Mouse (Mus musculus) right cerebral cortex, postnatal 36 days (tissue): ENCODE results near the gene Trpm8.

Experiments used
- DNase-seq, 2 experiments: peaks; one replicate each; pipeline ENCODE4 v3.0.0; 2022; ENCODE audit warnings: low spot score in 2 of 2, mixed read lengths in 1 of 2

Trpm8 gene

DNA sequence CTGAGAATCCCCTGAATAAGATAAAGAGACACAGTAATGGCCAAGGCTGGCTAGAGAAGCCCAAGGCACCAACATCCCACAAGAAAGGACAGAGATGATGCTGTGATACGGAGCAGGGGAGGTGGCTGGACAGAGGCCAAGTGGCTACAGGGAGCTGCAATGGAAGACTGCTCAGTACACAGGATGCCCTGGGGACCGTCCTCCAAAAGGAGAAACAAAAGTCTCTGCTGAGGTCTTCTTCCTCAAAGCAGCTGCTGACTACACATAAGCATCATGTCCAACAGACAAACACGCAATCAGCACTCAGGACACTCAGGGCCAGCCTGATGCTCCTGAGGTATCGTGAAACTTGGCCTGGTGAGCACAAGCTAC lies 12.6 kb upstream of the Trpm8 start:
- DNase-seq, result no peak

DNA sequence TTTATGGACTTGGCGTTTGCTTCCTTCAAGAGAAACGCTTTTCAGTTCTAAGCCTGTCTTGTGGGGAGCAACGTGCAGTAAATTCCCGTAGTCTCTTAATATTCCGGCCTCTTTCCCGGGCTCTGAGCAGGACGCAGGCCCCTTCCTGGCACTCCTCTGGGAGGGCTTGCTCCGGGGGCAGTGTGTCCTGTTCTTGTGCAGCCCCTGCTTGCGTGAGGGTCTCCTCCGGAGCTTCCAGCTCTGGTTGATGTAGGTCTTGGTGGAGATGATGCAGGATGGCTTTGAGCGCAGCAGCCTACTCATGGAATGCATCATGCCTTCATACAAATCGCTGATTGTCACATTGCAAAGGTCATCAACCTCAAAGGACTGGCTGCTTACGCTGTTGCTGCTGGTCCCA lies 11.3 kb upstream of the Trpm8 start:
- DNase-seq, result no peak

DNA sequence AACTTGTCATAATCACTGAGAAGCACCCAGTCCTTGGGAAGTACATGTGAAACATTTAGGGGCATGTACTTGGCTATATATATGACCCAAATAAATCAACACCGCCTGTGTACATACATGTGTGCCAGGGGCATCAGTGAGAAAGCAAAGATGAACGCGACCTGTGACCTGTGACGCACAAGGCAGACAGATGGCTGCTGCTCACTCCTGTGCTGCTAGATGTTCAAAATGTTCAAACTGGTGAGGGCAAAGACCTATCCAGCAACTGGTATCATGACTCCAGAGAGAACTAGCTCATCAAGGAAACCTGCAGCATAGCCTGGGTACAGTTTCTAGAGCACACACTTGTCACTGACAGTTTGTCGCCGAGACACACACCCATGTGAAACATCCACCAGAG lies 10.0 kb upstream of the Trpm8 start:
- DNase-seq, result no peak

DNA sequence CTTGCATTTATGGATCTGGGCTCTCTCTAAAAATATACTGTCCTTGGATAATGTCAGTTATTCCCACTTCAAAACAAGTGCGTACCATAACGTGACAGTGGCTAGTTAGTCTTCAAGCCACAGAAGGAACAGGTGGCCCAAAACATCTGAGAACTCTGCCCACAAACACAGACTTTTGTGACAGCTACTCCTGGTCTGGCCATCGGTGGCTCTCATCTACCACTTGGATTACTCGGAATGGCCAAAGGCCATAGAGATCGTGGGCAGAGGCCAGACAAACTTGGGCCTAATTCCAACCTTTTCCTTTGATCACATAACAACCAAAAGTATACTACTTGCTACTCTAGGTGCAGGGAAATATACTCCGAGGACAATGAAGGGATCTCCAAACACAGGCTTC lies 9.4 kb upstream of the Trpm8 start:
- no peak for DNase-seq

DNA sequence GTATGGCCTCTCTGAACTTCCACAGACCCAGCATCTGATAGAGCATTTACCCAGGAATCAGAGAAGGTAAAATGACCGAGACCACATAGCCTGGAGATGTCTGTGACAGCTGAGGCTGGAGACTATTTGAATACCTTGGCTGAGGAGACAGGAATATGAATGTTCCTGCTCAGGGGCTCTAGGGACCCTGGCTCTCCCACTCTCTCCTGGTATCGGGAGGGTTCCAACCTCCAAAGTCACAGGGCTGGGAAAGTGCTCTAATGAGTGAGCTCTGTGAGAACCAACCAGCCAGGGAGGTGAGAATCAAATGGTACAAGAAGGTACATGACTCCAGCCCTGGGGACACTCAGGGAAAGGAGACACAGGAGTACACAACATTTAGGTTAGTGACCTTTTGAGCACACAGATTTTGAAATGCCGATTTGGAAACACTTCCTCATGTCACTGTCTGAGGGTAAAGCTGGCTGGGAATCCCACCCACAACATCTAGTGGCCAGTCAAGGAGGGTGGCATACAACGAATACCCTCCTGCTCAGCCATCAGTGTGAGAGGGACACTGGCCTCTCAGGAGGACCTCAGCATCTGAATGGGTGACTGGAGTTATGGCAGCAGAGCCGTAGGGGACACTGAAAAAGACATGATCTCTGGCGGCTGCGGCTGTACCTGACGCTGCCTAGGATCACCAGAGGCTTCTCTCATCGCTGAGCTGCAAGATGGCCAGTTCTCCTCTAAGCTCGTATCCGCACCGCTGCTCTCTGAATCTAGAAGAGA lies 7.7 kb upstream of the Trpm8 start:
- no peak for DNase-seq

DNA sequence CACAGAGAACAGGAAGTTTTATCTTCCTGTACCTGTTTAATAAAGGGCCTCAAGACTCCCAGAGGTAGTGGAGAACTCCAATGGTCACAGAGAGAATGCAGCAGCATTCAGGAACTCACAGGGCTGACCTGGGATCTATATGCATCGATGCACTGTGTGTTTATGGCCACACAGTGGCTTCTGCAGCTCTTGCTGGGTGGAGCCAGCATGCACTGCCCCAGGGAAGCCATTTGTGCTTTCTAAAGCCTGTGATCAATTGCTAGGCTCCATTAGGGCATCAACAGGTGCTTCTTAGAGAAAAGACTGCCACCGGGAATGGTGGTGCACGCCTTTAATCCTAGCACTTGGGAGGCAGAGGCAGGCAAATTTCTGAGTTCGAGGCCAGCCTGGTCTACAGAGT lies 4.6 kb upstream of the Trpm8 start:
- no peak for DNase-seq

DNA sequence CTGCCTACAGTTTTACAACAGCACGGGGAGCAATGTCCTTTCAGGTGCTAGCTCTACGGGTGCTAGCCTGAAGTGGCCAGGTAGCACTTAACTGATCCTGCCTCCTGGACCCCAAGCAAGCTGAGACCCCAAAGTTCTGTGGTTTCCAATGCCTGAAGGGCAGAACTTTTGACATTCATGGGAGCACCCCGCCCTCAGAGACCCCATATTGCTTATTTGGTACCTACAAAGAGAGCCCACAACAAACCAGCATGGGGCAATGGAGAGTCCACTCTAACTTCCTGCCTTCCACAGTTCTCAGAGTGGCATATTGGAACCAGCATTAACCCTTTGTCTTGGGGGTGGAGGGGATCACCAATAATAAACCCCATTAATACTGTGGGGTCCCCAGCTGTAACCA lies 4.1 kb upstream of the Trpm8 start:
- no peak for DNase-seq

DNA sequence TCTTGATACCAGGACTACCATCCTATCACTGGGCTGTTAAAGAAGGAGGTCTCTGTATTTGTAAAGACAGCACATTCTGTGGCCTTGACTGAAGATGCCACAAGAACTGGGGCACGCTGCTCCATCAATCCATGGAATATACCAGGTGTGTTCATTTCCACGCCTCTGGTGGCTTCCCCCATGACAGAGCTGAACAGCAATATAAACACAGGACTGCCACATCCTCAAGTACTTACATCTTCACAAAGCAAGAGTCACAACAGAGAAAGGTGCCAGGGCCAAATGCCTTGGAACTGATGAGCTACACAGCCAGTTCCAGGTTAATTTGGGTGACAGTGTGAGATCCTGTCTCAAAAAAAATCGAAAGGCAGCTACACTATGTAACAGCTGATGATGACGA lies 3.6 kb upstream of the Trpm8 start:
- DNase-seq, result no peak

DNA sequence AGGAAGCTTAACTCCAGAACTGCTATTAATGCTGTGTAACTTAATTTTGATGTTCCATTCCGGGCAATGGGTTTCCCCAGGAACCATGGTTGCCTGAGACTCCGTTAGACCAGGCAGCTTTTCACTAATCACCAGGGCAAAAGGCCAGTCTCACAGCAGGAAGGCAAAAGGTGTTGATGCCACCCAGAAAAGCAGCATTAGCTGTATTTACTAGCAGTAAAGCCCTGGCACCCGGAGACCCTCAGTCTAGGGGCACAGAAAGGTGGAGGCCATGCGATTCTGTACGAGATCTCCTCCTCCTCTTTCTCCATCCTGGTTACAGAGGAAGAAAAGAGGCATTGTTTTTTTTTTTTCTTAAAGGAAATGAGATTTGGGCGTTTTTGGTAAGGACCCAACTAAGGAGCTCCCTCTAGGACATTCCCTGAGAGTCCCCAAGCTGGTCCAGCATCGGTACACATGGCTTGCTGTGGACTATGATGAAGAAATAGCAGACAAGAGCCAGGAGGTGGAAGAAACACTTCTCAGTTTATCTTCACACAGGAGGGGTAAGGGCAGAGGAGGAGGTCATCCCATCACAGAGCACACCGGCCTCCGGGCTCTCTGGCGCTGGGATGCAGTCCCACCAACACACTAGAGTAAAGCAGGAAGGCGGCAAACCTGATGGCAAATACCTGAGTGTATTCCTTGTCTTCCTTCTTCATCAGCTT lies 2.9 kb upstream of the Trpm8 start:
- no peak for DNase-seq

DNA sequence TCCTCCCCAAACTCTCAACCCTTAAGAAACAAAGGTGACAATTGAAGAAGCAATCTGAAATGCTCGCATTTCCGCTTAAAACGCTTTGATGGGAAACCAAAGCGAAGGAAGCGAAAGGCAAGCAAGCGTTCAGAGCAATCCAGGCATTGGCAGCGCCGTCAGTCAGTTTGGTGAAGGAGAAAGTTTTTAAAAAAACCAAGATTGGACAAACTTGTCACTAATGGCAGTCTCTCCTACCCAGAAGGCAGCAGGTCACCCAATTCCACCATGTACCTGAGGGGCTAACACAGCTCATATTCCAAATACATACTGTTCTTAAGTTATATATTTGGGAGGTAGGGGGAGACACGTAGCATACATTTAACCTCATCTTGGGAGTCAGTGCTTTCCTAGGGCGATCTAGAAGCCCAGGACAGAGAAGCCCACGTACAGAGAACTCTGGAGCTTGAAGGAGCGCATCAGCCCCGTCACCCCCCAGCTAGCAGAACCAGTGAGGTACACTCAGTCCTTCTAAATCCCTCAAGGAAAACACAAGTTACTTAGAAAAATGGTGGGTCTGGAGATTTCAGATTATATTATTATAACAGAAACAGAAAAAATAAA lies 2.3 kb upstream of the Trpm8 start:
- no peak for DNase-seq

DNA sequence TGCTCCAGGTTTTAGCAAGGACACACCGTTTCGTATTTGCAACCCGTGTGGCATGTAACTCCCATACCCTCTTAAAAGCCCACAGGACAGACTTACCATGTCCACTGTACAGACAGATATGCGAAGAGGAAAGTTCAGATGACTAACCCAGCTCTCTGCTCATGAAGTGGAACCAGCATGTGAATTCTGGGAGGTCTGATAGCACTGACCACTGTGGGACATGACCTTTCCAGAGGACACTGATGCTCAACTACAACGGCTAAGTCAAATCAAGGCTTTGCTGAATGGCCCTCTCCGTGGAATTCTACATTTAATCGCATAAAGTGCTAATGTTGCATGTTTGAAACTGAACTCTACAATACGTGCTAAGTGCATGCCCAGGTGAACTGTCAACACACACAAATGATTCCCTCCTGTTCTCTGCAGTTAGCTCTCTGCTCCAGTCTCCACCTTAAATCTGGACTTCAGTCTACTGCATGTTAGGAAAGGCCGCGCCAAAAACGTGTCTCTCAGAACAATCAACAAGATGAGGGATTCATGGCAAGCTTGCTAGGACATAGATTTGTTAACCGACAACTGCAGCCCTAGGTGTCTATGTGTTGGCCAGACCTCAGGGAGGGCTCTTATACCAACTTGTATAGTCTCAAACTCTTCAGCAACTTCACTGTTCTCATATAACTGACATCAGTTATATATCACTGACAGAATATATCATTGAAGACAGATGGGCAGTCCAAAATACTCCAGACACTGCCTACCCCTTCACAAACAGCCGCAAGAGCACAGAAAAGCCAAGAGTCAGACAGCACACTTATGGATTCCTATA lies 1.6 kb upstream of the Trpm8 start:
- DNase-seq, result no peak

DNA sequence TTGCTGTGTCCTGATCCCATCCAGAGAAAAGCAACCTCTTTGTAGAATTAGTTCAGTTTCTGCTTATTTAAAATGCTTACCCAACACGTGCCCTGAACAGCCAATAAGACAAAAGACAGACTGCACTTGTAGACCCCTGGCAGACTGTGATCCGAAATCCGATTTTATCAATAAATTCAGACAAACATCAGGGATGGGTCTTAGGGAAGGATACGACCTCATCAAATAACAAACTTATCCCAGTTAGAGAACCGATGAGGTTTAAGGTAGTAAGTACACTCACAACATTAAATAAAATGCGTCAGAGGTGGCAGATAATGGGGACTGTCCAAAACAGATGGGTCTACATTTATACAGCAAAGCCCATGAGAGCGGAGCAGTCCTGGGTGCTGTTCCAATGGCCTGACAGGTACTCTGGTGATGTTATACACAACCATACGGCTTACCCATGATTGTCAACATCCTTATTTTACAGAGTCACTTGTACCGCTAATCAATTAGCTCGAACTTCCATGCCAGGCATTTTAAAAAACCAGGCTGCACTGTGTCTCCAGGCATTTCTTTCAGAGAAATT lies 850 bp upstream of the Trpm8 start:
- no peak for DNase-seq

DNA sequence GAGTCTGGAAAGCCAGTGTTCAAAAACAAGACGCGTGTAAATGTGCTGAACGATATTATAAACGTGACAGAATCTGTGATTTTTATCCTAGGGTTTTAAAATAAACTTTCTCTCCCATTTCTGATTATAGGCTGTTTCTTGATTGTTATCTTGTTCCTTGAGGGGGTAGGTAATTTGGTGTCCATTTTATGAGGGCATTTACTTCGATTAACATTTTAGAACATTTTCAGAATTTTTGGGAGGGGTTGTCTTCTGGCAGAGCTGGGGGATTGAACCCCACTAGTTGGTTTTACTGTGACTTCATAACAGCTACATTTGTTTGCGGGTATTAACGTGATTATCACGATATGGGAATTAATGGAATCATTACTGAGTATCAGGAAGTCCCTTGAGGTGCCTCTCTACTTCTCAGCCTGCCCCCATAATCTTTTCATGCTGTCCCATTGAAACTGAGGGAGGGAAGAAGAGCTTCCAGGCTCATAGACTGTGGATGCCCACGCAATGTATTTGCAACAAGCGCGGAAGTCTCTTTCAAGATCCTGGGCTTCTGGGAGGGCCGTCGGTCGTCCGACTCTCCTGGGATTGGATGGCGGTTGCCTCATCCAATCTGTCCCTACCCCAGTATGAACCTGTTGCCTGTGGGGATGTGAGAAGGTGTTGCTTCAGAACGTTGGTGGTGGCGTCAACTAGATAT lies 504 bp downstream of the Trpm8 start:
- no peak for DNase-seq

DNA sequence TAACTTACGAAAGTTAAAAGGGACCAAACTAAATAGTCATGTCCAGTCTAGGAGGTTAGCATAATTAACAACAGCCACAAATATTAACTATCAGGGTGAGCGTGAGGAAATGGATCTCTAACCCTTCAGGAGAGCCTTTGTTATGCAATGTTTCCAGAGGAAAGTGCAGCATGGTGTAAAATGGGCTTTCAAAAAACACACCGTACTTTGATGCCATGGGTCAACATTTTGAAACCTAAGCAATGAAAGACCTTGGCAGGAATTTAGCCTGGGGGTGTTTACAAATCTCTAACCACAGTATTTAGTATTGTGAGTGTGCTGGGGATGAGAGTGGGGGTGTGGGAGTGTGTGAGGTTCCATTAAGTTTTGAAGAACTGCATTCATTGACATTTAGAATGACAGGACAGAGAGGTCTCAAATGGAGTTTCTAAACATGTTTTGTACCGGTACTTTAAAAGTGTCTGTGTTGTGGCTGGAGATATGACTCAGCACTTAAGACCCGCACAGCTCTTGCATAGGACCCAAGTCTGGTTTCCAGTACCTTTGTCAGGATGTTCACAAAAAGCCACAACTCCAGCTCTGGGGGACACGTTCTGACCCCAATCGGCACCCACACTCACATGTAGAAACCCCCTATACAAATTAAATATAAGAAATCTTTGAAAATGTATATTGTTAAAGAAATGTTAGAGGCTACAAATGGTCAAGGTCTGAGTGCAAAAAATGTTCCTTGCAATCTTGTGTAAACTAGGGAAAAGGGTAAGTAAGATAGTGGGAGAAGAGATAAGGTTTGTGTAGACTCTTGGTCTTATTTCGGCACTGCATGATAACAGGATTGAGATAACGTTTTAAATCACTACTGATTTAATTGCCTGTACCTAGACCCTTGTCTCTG lies 1.9 kb downstream of the Trpm8 start:
- no peak for DNase-seq

DNA sequence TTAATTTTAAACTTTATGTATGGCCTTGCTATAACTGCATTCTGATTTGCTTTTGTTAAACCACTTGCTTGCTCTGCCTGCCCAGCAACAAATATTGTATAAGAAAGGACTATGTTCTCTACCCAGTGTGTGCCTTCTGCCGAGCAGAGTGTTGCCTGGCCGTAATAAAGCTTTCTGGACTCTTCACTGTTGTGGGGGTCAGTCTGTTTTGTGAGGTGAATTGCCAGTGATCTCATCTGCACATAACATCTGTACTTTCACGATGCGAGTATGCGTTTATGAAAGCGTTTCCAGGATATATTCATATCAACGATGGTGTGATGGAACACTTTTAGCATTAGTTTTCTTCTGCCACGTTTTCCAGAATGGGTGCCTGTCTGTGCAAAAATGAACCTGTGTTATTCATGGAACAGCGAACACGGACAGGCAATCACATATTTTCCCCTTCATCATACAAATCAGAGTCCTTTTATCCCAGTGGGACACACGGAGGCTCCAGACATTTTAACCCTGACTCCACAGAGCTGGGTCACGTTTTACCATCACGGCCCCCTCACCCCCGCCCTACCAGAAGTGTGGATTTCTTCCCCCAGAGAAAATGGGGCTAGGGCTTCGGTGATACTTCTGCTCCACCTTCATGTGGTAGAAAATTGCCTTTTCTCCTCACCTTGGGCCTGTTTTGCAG lies 2.7 kb downstream of the Trpm8 start:
- no peak for DNase-seq

DNA sequence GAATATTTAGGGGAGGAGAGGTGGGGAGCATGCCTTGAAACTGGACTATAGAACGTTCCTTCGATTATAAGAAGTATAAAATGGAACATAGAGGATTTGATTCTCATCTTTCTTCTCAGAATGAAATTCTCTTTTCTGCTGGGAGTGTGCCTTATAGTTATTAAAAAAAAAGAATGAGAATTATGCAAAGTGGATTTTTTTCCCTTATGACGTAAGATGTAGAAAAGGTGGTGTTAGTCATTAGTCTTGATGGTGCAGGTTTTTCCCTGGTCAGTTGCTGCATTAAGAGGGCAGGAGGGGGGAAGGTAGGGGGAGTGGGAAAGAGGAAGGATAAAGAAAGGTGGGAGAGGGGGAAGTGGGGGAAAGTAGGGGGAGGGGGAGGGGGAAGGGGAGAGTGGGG lies 4.8 kb downstream of the Trpm8 start:
- no peak for DNase-seq

DNA sequence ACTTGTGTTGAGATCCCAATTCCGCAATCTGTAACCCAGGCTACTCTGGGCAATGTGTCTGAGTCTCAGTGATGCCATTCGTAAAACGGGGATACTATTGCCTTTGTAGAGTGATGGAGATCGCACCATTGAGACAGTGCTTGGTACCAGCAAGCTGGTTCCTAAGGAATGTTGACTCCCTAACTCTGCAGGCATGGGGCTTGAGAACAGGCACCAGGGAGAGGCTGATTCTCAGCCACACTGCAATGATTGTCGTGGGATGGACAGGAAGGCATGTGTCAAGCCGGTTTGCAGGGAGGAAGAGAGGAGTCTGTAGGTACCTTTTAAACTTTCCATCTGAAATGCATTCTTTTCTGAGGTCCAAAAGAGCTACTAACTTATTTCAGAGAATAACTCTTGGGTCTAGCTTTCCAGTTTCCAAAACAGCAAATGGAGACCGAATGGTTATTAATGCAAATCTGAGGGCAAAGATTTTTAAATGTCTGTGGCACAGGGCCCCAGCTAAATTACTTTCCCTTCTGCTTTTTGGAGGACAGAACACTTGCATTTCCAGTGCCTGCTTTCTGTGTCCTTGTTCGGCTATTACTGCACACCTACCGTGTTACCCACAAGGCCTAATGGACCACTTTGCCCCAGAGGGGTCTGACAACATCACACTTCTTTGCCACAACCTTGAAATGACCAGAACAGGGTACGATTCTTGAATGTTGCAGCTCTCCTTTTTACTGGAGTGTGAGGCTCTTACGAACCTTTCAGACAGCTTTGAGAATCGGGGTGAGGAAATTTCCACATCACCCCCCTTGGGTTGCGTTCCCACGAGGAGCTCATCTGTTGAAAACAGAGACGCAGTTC lies 6.1 kb downstream of the Trpm8 start:
- no peak for DNase-seq

DNA sequence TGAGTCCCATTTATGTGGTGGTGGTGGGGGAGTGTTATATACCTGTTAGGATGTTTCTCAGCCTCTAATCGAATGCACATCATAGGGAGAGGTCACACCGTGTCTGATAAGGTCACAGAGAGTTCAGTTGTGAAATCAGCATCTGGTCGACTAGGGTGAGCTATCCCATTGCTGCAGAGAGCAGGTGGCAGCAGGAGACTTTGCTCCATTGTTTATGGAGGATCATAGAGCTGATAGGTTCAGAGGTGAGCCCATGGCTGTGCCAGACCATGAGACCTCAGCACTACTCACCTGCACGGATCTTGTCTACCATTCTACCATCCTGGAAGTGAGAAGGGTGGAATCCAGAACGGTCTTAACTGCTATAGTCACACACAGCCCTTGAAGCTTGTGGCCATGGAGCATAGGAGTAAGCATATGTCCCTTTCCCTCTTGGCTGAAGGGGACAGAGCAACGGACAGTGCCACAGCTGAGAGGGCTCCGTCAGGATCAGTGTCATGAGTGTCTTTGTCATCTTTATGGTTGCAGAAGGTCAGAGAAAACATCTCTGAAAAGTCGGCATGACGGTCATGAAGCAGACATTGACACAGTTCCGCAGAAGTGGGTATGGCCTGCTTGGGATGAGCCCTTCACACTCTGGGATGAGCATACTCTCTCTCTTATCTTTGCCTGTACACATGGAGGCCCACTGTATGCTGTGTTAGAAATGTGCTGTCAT lies 6.9 kb downstream of the Trpm8 start:
- DNase-seq, result no peak
